Mouse (Mus musculus) G1E (cell line): ENCODE results near the gene Rimklb. TPM values are rescaled to one million over a fixed set of nuclear protein-coding genes. Genes with fewer than 3 reads are reported as not detected.
A peak's percentile ranks its signal among the peaks of the same experiment; 100 is the strongest.

Experiments used
- ATAC-seq: 2 replicates; pipeline ENCODE4 v1.8.0; 2016; ENCODE audit warnings: mild to moderate bottlenecking; ENCODE audit not compliant: insufficient number of reproducible peaks, poor library complexity, low FRiP score, severe bottlenecking; ENCODE audit errors: extremely low read depth
- DNase-seq: peaks from one replicate; pipeline ENCODE4 v3.0.0; 2012; ENCODE audit warnings: low spot score
- H3K27me3 ChIP-seq: 2 replicates; pipeline ENCODE4 v1.6.1; 2012; ENCODE audit warnings: mild to moderate bottlenecking, low read length, inconsistent platforms; ENCODE audit not compliant: insufficient read depth
- H3K36me3 ChIP-seq: replicated peaks from 2 replicates; pipeline ENCODE3; 2012; ENCODE audit warnings: mild to moderate bottlenecking, inconsistent platforms
- H3K4me1 ChIP-seq: 2 replicates; pipeline ENCODE4 v1.6.1; 2012; ENCODE audit warnings: low read depth, low read length, inconsistent platforms, mixed read lengths; ENCODE audit not compliant: insufficient read depth
- H3K4me3 ChIP-seq: 2 replicates; pipeline ENCODE4 v1.5.1; 2012; ENCODE audit warnings: low read depth, mild to moderate bottlenecking, inconsistent platforms, low read length, moderate library complexity, mixed read lengths
- H3K9me3 ChIP-seq: replicated peaks from 2 replicates; pipeline ENCODE4 v1.6.1; 2012; ENCODE audit warnings: inconsistent platforms
- CTCF ChIP-seq: IDR thresholded peaks from 2 replicates; pipeline ENCODE4 v1.5.1; 2012; ENCODE audit warnings: low read depth, low read length, inconsistent platforms, mixed read lengths
- GATA1 ChIP-seq: IDR thresholded peaks from 2 replicates; pipeline ENCODE4 v1.6.1; 2012; ENCODE audit warnings: borderline replicate concordance, low read length, inconsistent platforms, mixed read lengths
- GATA2 ChIP-seq: IDR thresholded peaks from 2 replicates; pipeline ENCODE4 v1.6.1; 2012; ENCODE audit warnings: low read depth, low read length, inconsistent platforms, borderline replicate concordance
- POLR2AphosphoS5 ChIP-seq: IDR thresholded peaks from 2 replicates; pipeline ENCODE4 v1.6.1; 2012; ENCODE audit warnings: low read depth, low read length, inconsistent platforms; ENCODE audit not compliant: insufficient replicate concordance
- TAL1 ChIP-seq: conservative IDR thresholded peaks from 2 replicates; pipeline ENCODE4 v1.6.1; 2012; ENCODE audit warnings: low read depth, low read length, inconsistent platforms, mixed read lengths
- polyA plus RNA-seq: library from polyadenylated mRNA; stranded (reverse); fragments of >175 nt; gene quantifications from 2 replicates; pipeline ENCODE4 v1.2.3, GENCODE M21; 2012
- total RNA-seq, 2 experiments: library from RNA; stranded (forward) in 1 of 2; stranded (reverse) in 1 of 2; fragments of 200-1000 nt in 1 of 2; fragments of >200 nt in 1 of 2; fragmentation: Nextera tagmentation in 1 of 2; gene quantifications; 2 replicates each; pipeline ENCODE4 v1.2.3; 2014 to 2017

Gene Rimklb
- total and polyA plus RNA-seq, 3 experiments, result 0.01 to 0.05 TPM; not detected in 1

DNA sequence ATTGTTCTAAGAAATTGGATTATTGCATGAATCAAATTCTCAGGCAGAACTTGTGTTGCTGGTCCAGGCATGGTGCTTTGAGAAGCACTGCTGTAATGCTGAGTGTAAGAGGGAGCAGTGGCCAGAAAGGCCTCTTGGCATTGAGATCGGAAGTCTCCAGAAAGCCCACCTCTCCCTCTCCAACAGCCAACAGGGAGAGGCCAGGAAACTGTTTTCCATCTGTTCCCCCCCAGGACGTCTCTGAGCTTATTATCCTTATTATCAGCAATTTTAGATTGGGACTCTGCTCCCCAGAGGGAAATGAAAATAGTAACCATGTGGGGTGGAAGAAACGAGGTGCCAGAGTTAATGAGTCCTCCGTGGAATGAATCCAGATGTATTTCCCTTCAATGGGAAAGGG is 82.2 kb downstream of the Rimklb start:
- Histone ChIP-seq H3K4me3 (no peak overlapping the region), H3K36me3 (no peaks in the 10 kb centered on the region), H3K9me3 (no peaks in the 10 kb centered on the region), H3K27me3 (0 out of 2 replicates have a peak, but pooled peaks cover 3% of the 10 kb centered on the region), H3K4me1 (peaks cover 15% of the 10 kb centered on the region; the same call in 1 of the 2 replicates)
- ATAC-seq, result no peak
- no peak for TF ChIP-seq GATA1
- TF ChIP-seq POLR2AphosphoS5, result no peak
- TF ChIP-seq TAL1, result no peak
- TF ChIP-seq GATA2, result no peak
- no peak for TF ChIP-seq CTCF
- no peak for DNase-seq

DNA sequence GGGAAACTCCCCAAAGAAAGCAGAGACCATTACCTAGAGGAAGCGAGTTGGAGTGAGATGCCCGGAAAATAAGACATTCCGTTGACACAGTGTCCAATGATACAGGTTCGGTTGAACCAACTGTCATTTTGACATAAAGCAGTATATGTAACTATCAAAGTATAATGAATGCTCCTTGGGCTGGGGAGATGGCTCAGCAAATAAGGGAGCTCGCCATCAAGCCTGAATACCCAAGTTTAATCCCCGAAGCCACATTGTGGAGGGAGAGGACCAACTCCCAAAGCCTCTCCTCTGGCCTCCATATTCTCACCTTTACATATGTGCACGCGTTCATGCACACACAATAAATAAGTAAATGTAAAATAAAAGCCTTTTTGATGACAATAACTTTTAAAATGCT is 87.3 kb downstream of the Rimklb start:
- Histone ChIP-seq H3K4me3 (no peak overlapping the region), H3K36me3 (no peaks in the 10 kb centered on the region), H3K9me3 (no peaks in the 10 kb centered on the region), H3K4me1 (peaks cover 15% of the 10 kb centered on the region; the same call in 1 of the 2 replicates), H3K27me3 (peaks cover 12% of the 10 kb centered on the region)
- no peak for ATAC-seq
- DNase-seq, result no peak
- TF ChIP-seq TAL1 (no peak), POLR2AphosphoS5 (no peak), CTCF (no peak), GATA1 (no peak), GATA2 (no peak)

DNA sequence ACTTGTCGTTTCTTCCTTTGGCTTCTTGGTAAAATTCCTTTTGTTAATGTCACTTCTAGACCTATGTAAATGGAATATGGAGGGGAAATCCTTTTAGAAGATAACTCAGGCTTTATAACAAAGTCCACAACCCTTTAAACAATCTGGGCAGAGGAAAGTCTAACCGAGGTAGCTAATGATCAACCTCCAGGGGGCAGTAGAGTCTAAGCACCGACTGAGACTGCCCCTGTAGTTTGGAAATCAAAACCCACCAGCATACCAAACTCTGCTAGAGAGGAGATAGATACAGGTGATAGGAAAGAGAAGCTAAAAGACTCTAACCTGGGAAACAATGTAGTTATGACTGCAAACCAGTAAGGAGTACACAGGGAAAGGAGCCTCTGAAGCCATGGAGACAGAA is 96.3 kb downstream of the Rimklb start:
- H3K36me3 ChIP-seq, result no peaks in the 10 kb centered on the region
- no peak overlapping the region for H3K4me3 ChIP-seq
- peaks cover 30% of the 10 kb centered on the region for H3K4me1 ChIP-seq
- TF ChIP-seq GATA1 (no peak), CTCF (peak; percentile 52), GATA2 (no peak), TAL1 (no peak), POLR2AphosphoS5 (no peak)
- no peaks in the 10 kb centered on the region for H3K9me3 ChIP-seq
- ATAC-seq (no peak; the same call in 1 of the 2 replicates), DNase-seq (peak; percentile 51)
- peaks cover 6% of the 10 kb centered on the region for H3K27me3 ChIP-seq

DNA sequence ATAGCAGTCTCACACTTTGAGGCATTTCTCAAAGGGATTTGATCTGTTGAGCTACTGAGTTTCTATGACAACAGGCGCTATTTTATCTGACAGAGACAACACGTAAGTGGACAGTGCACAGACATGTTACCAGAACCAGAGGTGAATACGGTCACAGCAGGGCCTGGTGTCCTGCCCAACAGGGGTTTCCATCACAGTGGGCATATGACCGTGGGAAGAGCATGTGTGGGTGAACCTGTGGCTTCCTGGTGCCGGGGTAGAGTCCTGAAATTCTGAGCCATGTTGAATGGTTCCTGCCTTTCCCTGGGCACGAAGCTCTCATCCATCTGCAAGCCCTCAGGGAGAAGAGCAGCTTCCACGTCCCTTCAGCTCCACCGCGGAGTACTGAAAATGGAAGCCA is 98.3 kb downstream of the Rimklb start:
- Histone ChIP-seq H3K4me1 (peaks cover 46% of the 10 kb centered on the region), H3K9me3 (peaks cover 4% of the 10 kb centered on the region), H3K4me3 (no peak overlapping the region), H3K36me3 (no peaks in the 10 kb centered on the region), H3K27me3 (peaks cover 3% of the 10 kb centered on the region; the same call in 1 of the 2 replicates)
- no peak for DNase-seq
- no peak; the same call in 1 of the 2 replicates for ATAC-seq
- TF ChIP-seq TAL1 (no peak), CTCF (no peak), GATA2 (no peak), POLR2AphosphoS5 (no peak), GATA1 (no peak)

Other genes starting within 250 kb of the Rimklb start
- gene Klrg1, start 215.9 kb downstream of the Rimklb start, total RNA-seq (2014; fragmentation: Nextera tagmentation), result 2.1 and 3.8 TPM in 2 replicates
- 0.70 and 0.93 TPM in 2 replicates for gene Klrg1, start 215.9 kb downstream of the Rimklb start, total RNA-seq (2017)
- gene Klrg1, start 215.9 kb downstream of the Rimklb start, polyA plus RNA-seq, result 0.03 TPM in 1 of 2 replicates, not detected in the other
- 174 and 190 TPM in 2 replicates for gene M6pr, start 190.0 kb downstream of the Rimklb start, total RNA-seq (2014; fragmentation: Nextera tagmentation)
- gene M6pr, start 190.0 kb downstream of the Rimklb start, total RNA-seq (2017), result 521 and 552 TPM in 2 replicates
- gene M6pr, start 190.0 kb downstream of the Rimklb start, polyA plus RNA-seq, result 23.0 and 27.4 TPM in 2 replicates
- 78.0 and 96.6 TPM in 2 replicates for gene Phc1, start 158.2 kb downstream of the Rimklb start, total RNA-seq (2014; fragmentation: Nextera tagmentation)
- gene Phc1, start 158.2 kb downstream of the Rimklb start, total RNA-seq (2017), result 13.5 and 15.4 TPM in 2 replicates
- gene Phc1, start 158.2 kb downstream of the Rimklb start, polyA plus RNA-seq, result 24.0 and 86.6 TPM in 2 replicates
- gene Mfap5, start 7.1 kb upstream of the Rimklb start, total RNA-seq (2014; fragmentation: Nextera tagmentation), result not detected in 2 replicates
- gene Mfap5, start 7.1 kb upstream of the Rimklb start, total RNA-seq (2017), result 0.06 and 0.11 TPM in 2 replicates
- not detected in 2 replicates for gene Mfap5, start 7.1 kb upstream of the Rimklb start, polyA plus RNA-seq
- gene Aicda, start 55.0 kb upstream of the Rimklb start, total RNA-seq (2014; fragmentation: Nextera tagmentation), result not detected in 2 replicates
- not detected in 2 replicates for gene Aicda, start 55.0 kb upstream of the Rimklb start, total RNA-seq (2017)
- not detected in 2 replicates for gene Aicda, start 55.0 kb upstream of the Rimklb start, polyA plus RNA-seq
- gene Apobec1, start 103.7 kb upstream of the Rimklb start, total RNA-seq (2014; fragmentation: Nextera tagmentation), result 26.6 and 26.8 TPM in 2 replicates
- 7.0 and 7.2 TPM in 2 replicates for gene Apobec1, start 103.7 kb upstream of the Rimklb start, total RNA-seq (2017)
- gene Apobec1, start 103.7 kb upstream of the Rimklb start, polyA plus RNA-seq, result 0.43 and 0.51 TPM in 2 replicates
- gene Gdf3, start 111.3 kb upstream of the Rimklb start, total RNA-seq (2014; fragmentation: Nextera tagmentation), result not detected in 2 replicates
- gene Gdf3, start 111.3 kb upstream of the Rimklb start, total RNA-seq (2017), result 0.05 and 0.06 TPM in 2 replicates
- 0.04 and 0.09 TPM in 2 replicates for gene Gdf3, start 111.3 kb upstream of the Rimklb start, polyA plus RNA-seq
- not detected in 2 replicates for gene Dppa3, start 127.6 kb upstream of the Rimklb start, total RNA-seq (2014; fragmentation: Nextera tagmentation)
- gene Dppa3, start 127.6 kb upstream of the Rimklb start, total RNA-seq (2017), result not detected in 2 replicates
- not detected in 2 replicates for gene Dppa3, start 127.6 kb upstream of the Rimklb start, polyA plus RNA-seq
- not detected in 2 replicates for gene Nanog, start 208.7 kb upstream of the Rimklb start, total RNA-seq (2014; fragmentation: Nextera tagmentation)
- gene Nanog, start 208.7 kb upstream of the Rimklb start, total RNA-seq (2017), result 0.12 and 0.27 TPM in 2 replicates
- gene Nanog, start 208.7 kb upstream of the Rimklb start, polyA plus RNA-seq, result not detected in 2 replicates